Mouse (Mus musculus) embryonic facial prominence, embryonic 14.5 days (tissue): ENCODE data around the gene Fam217a. TPM values are rescaled to one million over a fixed set of nuclear protein-coding genes. Genes with fewer than 3 reads are reported as not detected.
"Not testable (repeated sequence)": the region's sequence is repeated elsewhere in the genome, so short reads cannot be mapped to it uniquely, and the experiment has no call there.

Experiments used
- ATAC-seq: fragments of 200-750 bp; cut with Nextera tagmentation; 2 replicates; pipeline ENCODE4 v1.8.0; 2017; ENCODE audit warnings: low read depth, moderate number of reproducible peaks, moderate TSS enrichment
- DNase-seq: peaks from one replicate; pipeline ENCODE4 v3.0.0-alpha.2; 2015; ENCODE audit warnings: low spot score
- H3K27ac ChIP-seq: fragments of 300-500 bp; sonication (generic); replicated peaks from 2 replicates; pipeline ENCODE4 v1.5.1; 2014; ENCODE audit warnings: low read depth, mild to moderate bottlenecking, low read length, moderate library complexity
- H3K27me3 ChIP-seq: fragments of 300-500 bp; sonication (generic); replicated peaks from 2 replicates; pipeline ENCODE4 v1.6.1; 2014; ENCODE audit warnings: low read length; ENCODE audit not compliant: control insufficient read depth, insufficient read depth
- H3K36me3 ChIP-seq: fragments of 300-500 bp; sonication (generic); 2 replicates; pipeline ENCODE4 v1.6.1; 2014; ENCODE audit warnings: low read length, mixed read lengths; ENCODE audit not compliant: control insufficient read depth, insufficient read depth
- H3K4me1 ChIP-seq: fragments of 300-500 bp; sonication (generic); 2 replicates; pipeline ENCODE4 v1.6.1; 2014; ENCODE audit warnings: antibody characterized with exemption, low read length; ENCODE audit not compliant: control insufficient read depth, insufficient read depth
- H3K4me2 ChIP-seq: fragments of 300-500 bp; sonication (generic); 2 replicates; pipeline ENCODE4 v1.6.1; 2014; ENCODE audit warnings: low read depth, mild to moderate bottlenecking, low read length, moderate library complexity, mixed read lengths
- H3K4me3 ChIP-seq: fragments of 300-500 bp; sonication (generic); 2 replicates; pipeline ENCODE4 v1.5.1; 2014; ENCODE audit warnings: low read depth, mild to moderate bottlenecking, low read length
- H3K9ac ChIP-seq: fragments of 300-500 bp; sonication (generic); 2 replicates; pipeline ENCODE4 v1.6.1; 2014; ENCODE audit warnings: low read depth, mild to moderate bottlenecking, low read length, moderate library complexity, mixed read lengths
- H3K9me3 ChIP-seq: fragments of 300-500 bp; sonication (generic); 2 replicates; pipeline ENCODE4 v1.6.1; 2016; ENCODE audit warnings: low read length; ENCODE audit not compliant: control insufficient read depth
- WGBS: fragments of 180-500 bp; shearing (Covaris S2); extraction: QIAGEN DNeasy Blood & Tissue Kit; methylation state at CpG from one replicate; pipeline ENCODE4 v1.1.7; 2014; 5-methylcytosine and 5-hydroxymethylcytosine counted together
- polyA plus RNA-seq: library from polyadenylated mRNA; unstranded; fragments of >200 nt; fragmentation: Nextera tagmentation; extraction: Ambion mirVana; gene quantifications from 2 replicates; pipeline ENCODE4 v1.2.1, GENCODE M21; 2014

Fam217a gene
- polyA plus RNA-seq, 1 experiment from 2014 or later: 1.3 TPM

GRCm38 (mm10) chr13:34892871-34893270 lies 31.2 kb downstream of the Fam217a start:
- no peaks in the 10 kb centered on the region for H3K4me1 ChIP-seq
- no peak for ATAC-seq
- H3K9ac ChIP-seq: no peak overlapping the region
- H3K27me3 ChIP-seq: no peaks in the 10 kb centered on the region
- no peak for DNase-seq
- no peak overlapping the region for H3K4me3 ChIP-seq
- H3K4me2 ChIP-seq: no peak overlapping the region
- 96% methylated on average over 1 of the region's 1 CpGs for WGBS
- no peaks in the 10 kb centered on the region for H3K9me3 ChIP-seq
- H3K36me3 ChIP-seq: peaks cover 96% of the 10 kb centered on the region
- H3K27ac ChIP-seq: no peak overlapping the region

- 0 out of 2 replicates have a peak, but pooled peaks cover 3% of the 10 kb centered on the region for H3K36me3 ChIP-seq
- DNase-seq (no peak), ATAC-seq (no peak)
- H3K27ac ChIP-seq: no peak overlapping the region
- H3K9ac ChIP-seq: peak overlapping the region; percentile 95
- H3K27me3 ChIP-seq: no peaks in the 10 kb centered on the region
- H3K4me3 ChIP-seq: peak overlapping the region; percentile 83
- H3K4me2 ChIP-seq: peak overlapping the region; percentile 70
- peaks cover 8% of the 10 kb centered on the region for H3K4me1 ChIP-seq
- 6% methylated on average over 3 of the region's 3 CpGs for WGBS
- no peaks in the 10 kb centered on the region for H3K9me3 ChIP-seq
Observed at GRCm38 (mm10) chr13:34876481-34876880, 47.6 kb downstream of the Fam217a start.

- H3K27me3 ChIP-seq: no peaks in the 10 kb centered on the region
- H3K4me2 ChIP-seq: peak overlapping the region; percentile 70
- H3K9ac ChIP-seq: peak overlapping the region; percentile 95
- H3K36me3 ChIP-seq: no peaks in the 10 kb centered on the region
- ATAC-seq (peak; percentile 23), DNase-seq (peak; percentile 62)
- no peaks in the 10 kb centered on the region for H3K9me3 ChIP-seq
- H3K27ac ChIP-seq: peak overlapping the region; percentile 97
- peaks cover 8% of the 10 kb centered on the region for H3K4me1 ChIP-seq
- peak overlapping the region; percentile 83 for H3K4me3 ChIP-seq
- 0% methylated on average over 22 of the region's 50 CpGs for WGBS
Observed at GRCm38 (mm10) chr13:34875741-34876445, 48.2 kb downstream of the Fam217a start.

GRCm38 (mm10) chr13:34875166-34875710 lies 48.9 kb downstream of the Fam217a start, which contains the start of gene Prpf4b:
Prpf4b (plus strand) TSS chr13:34875302.
- 2% methylated on average over 40 of the region's 40 CpGs for WGBS
- H3K4me1 ChIP-seq: peaks cover 8% of the 10 kb centered on the region
- peak within 1 kb of the TSS; percentile 95 for H3K9ac ChIP-seq
- peak; percentile 96 for DNase-seq
- no peaks in the 10 kb centered on the region for H3K36me3 ChIP-seq
- peak; percentile 81 for ATAC-seq
- peak within 1 kb of the TSS; percentile 70 for H3K4me2 ChIP-seq
- no peaks in the 10 kb centered on the region for H3K9me3 ChIP-seq
- H3K27me3 ChIP-seq: no peaks in the 10 kb centered on the region
- H3K27ac ChIP-seq: peak within 1 kb of the TSS; percentile 97
- H3K4me3 ChIP-seq: peak within 1 kb of the TSS; percentile 83

GRCm38 (mm10) chr13:34874736-34875135 lies 49.4 kb downstream of the Fam217a start:
- not testable (repeated sequence) for H3K36me3 ChIP-seq, H3K4me1 ChIP-seq, H3K9me3 ChIP-seq, H3K27me3 ChIP-seq, ATAC-seq, DNase-seq
- H3K4me3 ChIP-seq: peak overlapping the region; percentile 83
- peak overlapping the region; percentile 95 for H3K9ac ChIP-seq
- peak overlapping the region; percentile 70 for H3K4me2 ChIP-seq
- 19% methylated on average over 13 of the region's 13 CpGs for WGBS
- peak overlapping the region; percentile 97 for H3K27ac ChIP-seq

GRCm38 (mm10) chr13:34873801-34874681 lies 50.1 kb downstream of the Fam217a start:
- DNase-seq (peak; percentile 99), ATAC-seq (peak; percentile 95)
- peaks cover 8% of the 10 kb centered on the region for H3K4me1 ChIP-seq

GRCm38 (mm10) chr13:34864420-34865169 lies 59.5 kb downstream of the Fam217a start:
- Histone ChIP-seq H3K27me3 (no peaks in the 10 kb centered on the region), H3K4me3 (no peak overlapping the region), H3K27ac (no peak overlapping the region), H3K36me3 (no peaks in the 10 kb centered on the region), H3K9me3 (no peaks in the 10 kb centered on the region), H3K4me1 (no peaks in the 10 kb centered on the region), H3K9ac (no peak overlapping the region), H3K4me2 (no peak overlapping the region)
- 42% methylated on average over 7 of the region's 7 CpGs for WGBS
- ATAC-seq (peak; percentile 74; the same call in 1 of the 2 replicates), DNase-seq (peak; percentile 92)

More at GRCm38 (mm10) chr13:34873801-34874681, 50.1 kb downstream of the Fam217a start:
- Histone ChIP-seq H3K27ac (peak overlapping the region; percentile 97), H3K9me3 (no peaks in the 10 kb centered on the region), H3K4me2 (peak overlapping the region; percentile 70), H3K36me3 (no peaks in the 10 kb centered on the region), H3K27me3 (no peaks in the 10 kb centered on the region), H3K9ac (peak overlapping the region; percentile 95), H3K4me3 (peak overlapping the region; percentile 83)
- WGBS: 3% methylated on average over 42 of the region's 45 CpGs

GRCm38 (mm10) chr13:34861166-34861565 lies 62.9 kb downstream of the Fam217a start:
- not testable (repeated sequence) for H3K4me1 ChIP-seq, H3K9me3 ChIP-seq, H3K27ac ChIP-seq, ATAC-seq, H3K27me3 ChIP-seq, H3K4me3 ChIP-seq, H3K4me2 ChIP-seq, DNase-seq, H3K9ac ChIP-seq, H3K36me3 ChIP-seq
- WGBS: 55% methylated on average over 6 of the region's 8 CpGs
